Mouse (Mus musculus): Measurements from ENCODE around the gene Yrdc.
A peak's percentile ranks its signal among the peaks of the same experiment; 100 is the strongest.

Yrdc gene

GRCm38 (mm10) chr4:124850261-124850913 lies at the start of gene Yrdc:
Yrdc (plus strand) TSS chr4:124850679.
- peak; percentile 97 for DNase-seq

GRCm38 (mm10) chr4:124801552-124802308 lies 48.7 kb upstream of the Yrdc start, which contains the start of gene Mtf1:
Mtf1 (plus strand) TSS chr4:124802104.
- peak; percentile 94 for DNase-seq

GRCm38 (mm10) chr4:124802309-124803260 lies 47.9 kb upstream of the Yrdc start:
- DNase-seq = peak; percentile 97

- no peak for DNase-seq
Observed at GRCm38 (mm10) chr4:124803406-124803805, 47.1 kb upstream of the Yrdc start.

GRCm38 (mm10) chr4:124808511-124808910 lies 42.0 kb upstream of the Yrdc start:
- no peak for DNase-seq

GRCm38 (mm10) chr4:124809136-124809883 lies 41.2 kb upstream of the Yrdc start:
- no peak for DNase-seq

- no peak for DNase-seq
Observed at GRCm38 (mm10) chr4:124810056-124810455, 40.4 kb upstream of the Yrdc start.

- DNase-seq = no peak
Observed at GRCm38 (mm10) chr4:124811347-124811975, 39.0 kb upstream of the Yrdc start.

- DNase-seq = no peak
Observed at GRCm38 (mm10) chr4:124815901-124816300, 34.6 kb upstream of the Yrdc start.

- peak; percentile 57 for DNase-seq
Observed at GRCm38 (mm10) chr4:124817803-124818202, 32.7 kb upstream of the Yrdc start.

GRCm38 (mm10) chr4:124818832-124819231 lies 31.6 kb upstream of the Yrdc start:
- DNase-seq = no peak

- DNase-seq = no peak
Observed at GRCm38 (mm10) chr4:124824967-124825366, 25.5 kb upstream of the Yrdc start.

GRCm38 (mm10) chr4:124825371-124825965 lies 25.0 kb upstream of the Yrdc start:
- DNase-seq = no peak

- no peak for DNase-seq
Observed at GRCm38 (mm10) chr4:124829671-124830070, 20.8 kb upstream of the Yrdc start.

- no peak for DNase-seq
Observed at GRCm38 (mm10) chr4:124832796-124833195, 17.7 kb upstream of the Yrdc start.

GRCm38 (mm10) chr4:124838035-124838700 lies 12.3 kb upstream of the Yrdc start:
- no peak for DNase-seq

GRCm38 (mm10) chr4:124840998-124841397 lies 9.5 kb upstream of the Yrdc start:
- DNase-seq = no peak

- peak; percentile 58 for DNase-seq
Observed at GRCm38 (mm10) chr4:124843493-124843892, 7.0 kb upstream of the Yrdc start.

GRCm38 (mm10) chr4:124847573-124847972 lies 2.9 kb upstream of the Yrdc start:
- DNase-seq = peak; percentile 83

GRCm38 (mm10) chr4:124849631-124850260 lies 733 bp upstream of the Yrdc start:
- DNase-seq = peak; percentile 69

All from embryo, embryonic 11 days (tissue).